Mouse (Mus musculus) hindbrain, embryonic 12.5 days (tissue): ENCODE results near the gene 3830403N18Rik. TPM values are rescaled to one million over a fixed set of nuclear protein-coding genes. Genes with fewer than 3 reads are reported as not detected.
"Not testable (repeated sequence)": the region's sequence is repeated elsewhere in the genome, so short reads cannot be mapped to it uniquely, and the experiment has no call there.

Experiments
- ATAC-seq: fragments of 200-750 bp; cut with Nextera tagmentation; 2 replicates; pipeline ENCODE4 v1.8.0; 2017; ENCODE audit warnings: moderate TSS enrichment; ENCODE audit not compliant: low FRiP score
- H3K27ac ChIP-seq: fragments of 300-500 bp; sonication (generic); 2 replicates; pipeline ENCODE4 v1.5.1; 2016; ENCODE audit warnings: mild to moderate bottlenecking
- H3K27me3 ChIP-seq: fragments of 300-500 bp; sonication (generic); 2 replicates; pipeline ENCODE4 v1.6.1; 2016; ENCODE audit warnings: mild to moderate bottlenecking
- H3K36me3 ChIP-seq: fragments of 300-500 bp; sonication (generic); 2 replicates; pipeline ENCODE4 v1.6.1; 2016; ENCODE audit warnings: mild to moderate bottlenecking
- H3K4me1 ChIP-seq: fragments of 300-500 bp; sonication (generic); 2 replicates; pipeline ENCODE4 v1.6.1; 2016
- H3K4me2 ChIP-seq: fragments of 300-500 bp; sonication (generic); replicated peaks from 2 replicates; pipeline ENCODE4 v1.6.1; 2016; ENCODE audit warnings: mild to moderate bottlenecking
- H3K4me3 ChIP-seq: fragments of 300-500 bp; sonication (generic); 2 replicates; pipeline ENCODE4 v1.5.1; 2016; ENCODE audit warnings: mild to moderate bottlenecking
- H3K9ac ChIP-seq: fragments of 300-500 bp; sonication (generic); 2 replicates; pipeline ENCODE4 v1.6.1; 2016; ENCODE audit warnings: mild to moderate bottlenecking, moderate library complexity
- H3K9me3 ChIP-seq: fragments of 300-500 bp; sonication (generic); replicated peaks from 2 replicates; pipeline ENCODE4 v1.6.1; 2016; ENCODE audit warnings: mild to moderate bottlenecking
- whole genome bisulfite sequencing: fragments of 180-500 bp; shearing (Covaris S2); methylation state at CpG from one replicate; pipeline ENCODE4 v1.1.7; 2016; 5-methylcytosine and 5-hydroxymethylcytosine counted together
- polyA plus RNA-seq: library from polyadenylated mRNA; unstranded; fragments of >200 nt; fragmentation: Nextera tagmentation; extraction: Ambion mirVana; gene quantifications from 2 replicates; pipeline ENCODE4 v1.2.1, GENCODE M21; 2016

3830403N18Rik gene
- polyA plus RNA-seq: 1.1 and 1.2 TPM in 2 replicates

DNA sequence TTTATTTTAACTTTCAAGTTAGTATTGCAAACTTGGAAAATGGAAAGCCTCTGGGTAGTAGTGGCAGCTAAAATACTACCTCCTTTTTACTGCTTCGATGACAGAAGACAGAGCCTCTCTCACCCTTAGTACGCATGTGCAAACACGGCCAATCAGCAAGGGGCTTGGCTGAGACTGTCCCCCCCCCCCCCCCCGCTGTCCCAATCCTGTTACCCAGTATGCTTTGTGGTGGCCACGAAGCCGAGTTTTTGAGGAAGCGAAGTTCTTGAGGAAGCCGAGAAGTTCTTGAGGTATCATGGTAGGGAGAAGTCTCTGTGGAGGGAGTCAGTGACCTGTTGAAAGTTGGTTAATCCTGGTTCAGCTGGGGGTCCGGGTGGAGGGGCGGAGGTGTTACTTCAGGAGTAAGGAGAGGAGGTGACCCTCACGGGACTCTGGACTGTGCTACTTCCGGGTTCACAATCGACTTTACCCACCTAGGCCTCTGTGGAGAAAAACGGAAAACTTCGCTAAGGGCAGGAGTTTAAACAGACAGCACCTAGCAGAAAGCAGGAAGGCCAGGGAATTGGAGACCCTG lies at the start of gene 3830403N18Rik:
Gene 3830403N18Rik (plus strand): TSS at position 237 of the 574 bp plus-strand sequence.
- H3K4me3 ChIP-seq: not testable (repeated sequence)

GRCm38 (mm10) chrX:56151396-56151795 lies 15.0 kb downstream of the 3830403N18Rik start:
- Histone ChIP-seq H3K4me2 (no peak overlapping the region), H3K36me3 (no peaks in the 10 kb centered on the region), H3K9me3 (no peaks in the 10 kb centered on the region), H3K27ac (no peak overlapping the region), H3K4me1 (no peaks in the 10 kb centered on the region), H3K9ac (no peak overlapping the region), H3K27me3 (no peaks in the 10 kb centered on the region), H3K4me3 (no peak overlapping the region)
- 90% methylated on average over 2 of the region's 2 CpGs for WGBS
- peak; percentile 73 for ATAC-seq

More for the DNA sequence above, at the start of gene 3830403N18Rik:
- not testable (repeated sequence) for H3K36me3 ChIP-seq, H3K27ac ChIP-seq, H3K4me1 ChIP-seq, H3K4me2 ChIP-seq, ATAC-seq, H3K9me3 ChIP-seq, H3K27me3 ChIP-seq, H3K9ac ChIP-seq
- WGBS: 80% methylated on average over 14 of the region's 15 CpGs

DNA sequence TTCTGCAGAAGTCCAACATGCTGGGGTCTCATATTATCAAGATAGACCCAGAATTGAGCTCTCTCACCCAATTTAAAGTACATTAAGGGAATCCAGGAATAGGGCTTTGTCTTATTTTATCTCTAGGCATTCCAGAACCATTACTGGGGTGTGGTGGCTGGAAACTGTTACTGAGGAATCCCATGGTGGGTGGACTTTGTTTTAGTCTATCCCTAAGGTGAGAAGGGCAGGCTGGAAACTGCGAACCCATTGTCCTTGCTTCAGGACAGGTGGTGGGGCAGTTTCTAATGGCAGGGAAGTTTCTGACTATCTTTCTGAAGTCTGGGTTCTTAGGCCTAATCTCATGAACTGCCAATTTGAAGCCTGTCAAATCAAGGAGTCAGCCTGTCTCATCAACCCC lies 50.1 kb downstream of the 3830403N18Rik start:
- no CpG with 5 or more reads among the region's 1 CpGs for WGBS
- H3K4me1 ChIP-seq, H3K4me3 ChIP-seq, H3K9ac ChIP-seq, H3K9me3 ChIP-seq, H3K36me3 ChIP-seq, H3K27ac ChIP-seq, ATAC-seq, H3K4me2 ChIP-seq, H3K27me3 ChIP-seq: not testable (repeated sequence)

Other genes with a start within 250 kb of the 3830403N18Rik start
- not detected in 2 replicates for gene Gm773, start 76.3 kb downstream of the 3830403N18Rik start, polyA plus RNA-seq
- gene Zfp449, start 209.8 kb downstream of the 3830403N18Rik start, polyA plus RNA-seq: 5.9 and 8.4 TPM in 2 replicates
- gene Smim10l2a, start 238.0 kb downstream of the 3830403N18Rik start, polyA plus RNA-seq: 8.5 and 9.5 TPM in 2 replicates